Mouse (Mus musculus): ENCODE data around the gene Mas1.

DNA sequence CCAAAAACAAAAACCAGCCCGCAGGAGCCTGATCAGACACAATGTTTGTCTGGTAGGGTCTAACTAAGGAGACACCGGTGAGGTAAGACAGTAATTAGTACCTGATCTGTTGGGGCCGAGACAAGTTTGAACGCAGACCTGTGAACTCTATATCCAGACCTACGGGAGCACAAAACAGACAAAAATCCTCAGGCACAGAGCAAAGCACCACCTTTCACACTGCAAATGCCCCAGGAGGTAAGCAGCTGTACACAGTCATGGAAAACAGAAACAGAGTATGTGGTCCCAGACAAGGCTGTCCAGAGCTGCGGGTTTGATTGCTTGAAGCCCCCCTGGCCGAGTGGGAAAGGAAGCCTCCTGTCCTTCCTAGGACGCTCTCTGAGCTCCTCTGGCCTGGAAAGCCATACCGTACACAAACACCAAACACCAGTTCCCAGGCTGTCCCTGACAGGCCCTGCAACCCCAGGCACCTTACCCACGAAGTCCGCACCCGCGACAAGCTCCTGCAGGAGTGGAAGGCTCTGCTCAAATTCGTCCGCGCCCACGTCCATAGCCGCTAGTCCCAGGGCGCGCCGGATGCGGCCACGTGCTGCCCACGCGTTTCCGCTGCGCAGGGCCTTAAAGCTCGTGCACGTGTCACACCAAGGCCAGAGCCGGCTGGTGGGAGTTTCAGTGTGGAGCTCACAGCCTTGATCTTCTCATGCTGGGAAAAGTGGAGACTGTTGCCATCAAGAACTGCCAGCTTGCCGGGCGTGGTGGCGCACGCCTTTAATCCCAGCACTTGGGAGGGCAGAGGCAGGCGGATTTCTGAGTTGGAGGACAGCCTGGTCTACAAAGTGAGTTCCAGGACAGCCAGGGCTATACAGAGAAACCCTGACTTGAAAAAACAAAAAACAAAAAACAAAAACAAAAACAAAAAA is 41.7 kb upstream of the Mas1 start, which contains the start of gene Pnldc1:
- TF ChIP-seq CTCF (IDR thresholded peaks at IDR 0.05; ENCODE audit: low read depth) (no peak), EP300 (IDR thresholded peaks at IDR 0.05; ENCODE audit: low read depth) (no peak)

Measured in liver, postnatal 0 days (tissue).